Mouse (Mus musculus) E14TG2a.4 (cell line): Measurements from ENCODE around the gene Ambra1.

Experiments used
- CTCF ChIP-seq: conservative IDR thresholded peaks from 2 replicates; pipeline ENCODE4 v1.5.1; 2014; ENCODE audit warnings: low read length
- POU5F1 ChIP-seq: IDR thresholded peaks from 2 replicates; pipeline ENCODE4 v1.6.1; 2014; ENCODE audit warnings: low read length, borderline replicate concordance

- TF ChIP-seq CTCF (no peak), POU5F1 (no peak)
Measured at GRCm38 (mm10) chr2:91902336-91902735, 172.4 kb downstream of the Ambra1 start.
